Mouse (Mus musculus): ENCODE measurements around the gene Renbp.

GRCm38 (mm10) chrX:73914827-73915703 lies 15.6 kb downstream of the Renbp start:
- TF ChIP-seq CTCF (IDR thresholded peaks at IDR 0.05; ENCODE audit: low read depth): peak; percentile 50
- no peak for TF ChIP-seq EP300 (IDR thresholded peaks at IDR 0.05; ENCODE audit: low read depth)
